Mouse (Mus musculus): ENCODE data around the gene Snhg11. TPM values are rescaled to one million over a fixed set of nuclear protein-coding genes. Genes with fewer than 3 reads are reported as not detected.

Gene Snhg11
- 6.9 and 8.0 TPM in 2 replicates for polyA plus RNA-seq (2014; fragmentation: Nextera tagmentation; extraction: Ambion mirVana)

DNA sequence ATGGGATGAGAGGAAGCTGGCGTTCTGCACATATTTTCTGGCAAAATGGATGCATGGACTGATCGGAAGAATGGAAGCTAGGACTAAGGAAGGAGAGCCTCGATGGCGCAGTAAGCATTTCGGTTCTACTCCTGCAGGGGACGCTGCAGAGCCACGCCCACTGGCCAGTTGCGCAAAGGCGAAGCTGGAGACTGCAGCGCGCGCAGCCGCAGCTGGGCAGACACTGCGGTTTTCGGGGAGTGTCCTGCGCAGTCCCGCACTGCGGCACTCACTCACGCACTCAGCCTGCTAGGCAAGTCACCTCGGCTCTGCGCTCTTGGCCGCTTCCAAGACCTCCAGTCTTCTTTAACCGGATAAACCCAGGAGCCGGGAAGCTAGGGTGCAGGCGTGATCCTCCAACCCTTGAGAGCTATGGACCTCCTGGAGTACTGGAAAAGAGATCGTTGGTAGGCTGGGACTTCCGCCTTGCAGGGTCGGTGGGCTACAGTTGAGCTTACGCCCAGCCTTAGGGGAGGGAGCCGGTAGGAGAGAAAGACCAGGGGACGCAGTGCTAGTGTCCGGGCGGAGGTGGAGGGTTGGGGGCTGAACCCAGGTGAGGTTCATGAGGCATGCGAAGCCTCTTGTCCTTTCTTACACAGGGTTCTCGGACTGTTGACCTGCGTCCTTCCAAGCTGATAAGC, at the start of gene Snhg11:
Gene Snhg11, plus strand, starts transcription at position 196 of the 680 bp plus-strand sequence.
- Histone ChIP-seq H3K4me2 (ENCODE audit: low read depth, low read length) (peak within 1 kb of the TSS; percentile 56), H3K4me3 (ENCODE audit: low read depth, low read length) (peak within 1 kb of the TSS; percentile 35), H3K36me3 (replicated peaks; ENCODE audit: control insufficient read depth, insufficient read depth, low read depth, low read length) (no peaks in the 10 kb centered on the region), H3K27me3 (ENCODE audit: control insufficient read depth, insufficient read depth, low read length) (peaks cover 5% of the 10 kb centered on the region; the same call in 1 of the 2 replicates), H3K27ac (replicated peaks; ENCODE audit: low read depth, low read length) (no peak within 1 kb of the TSS), H3K4me1 (ENCODE audit: control insufficient read depth, insufficient read depth, low read length) (no peaks in the 10 kb centered on the region), H3K9me3 (replicated peaks; ENCODE audit: control insufficient read depth, low read length) (no peaks in the 10 kb centered on the region), H3K9ac (replicated peaks; ENCODE audit: low read length) (peak within 1 kb of the TSS; percentile 43)
- DNase-seq (ENCODE audit: low spot score) (peak; percentile 75), ATAC-seq (replicated peaks; ENCODE audit: insufficient number of reproducible peaks, low FRiP score, low TSS enrichment, low read depth) (peak; percentile 57; the same call in 1 of the 2 replicates)
- WGBS, result 1% methylated on average over 36 of the region's 36 CpGs

DNA sequence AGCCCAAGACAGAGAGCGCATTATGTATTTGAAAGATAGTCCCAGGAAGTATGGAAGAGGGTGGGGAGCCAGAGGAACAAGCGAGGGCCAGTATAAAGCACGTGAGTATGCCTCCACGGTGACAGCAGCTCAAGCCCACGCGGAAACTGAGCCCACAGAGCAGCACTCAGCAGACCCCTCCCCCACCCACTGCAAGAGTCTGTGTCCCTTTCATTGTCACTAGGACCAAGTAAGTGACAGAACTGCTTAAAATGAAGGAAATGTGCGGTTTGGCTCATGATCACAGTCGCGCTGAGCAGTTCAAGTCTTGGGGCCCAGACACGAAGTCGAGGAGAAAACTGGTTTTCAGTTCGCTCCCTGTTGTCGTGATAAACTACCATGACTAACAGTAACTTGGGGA, 41.1 kb upstream of the Snhg11 start:
- Histone ChIP-seq H3K27me3 (ENCODE audit: control insufficient read depth, insufficient read depth, low read length) (no peaks in the 10 kb centered on the region), H3K36me3 (replicated peaks; ENCODE audit: control insufficient read depth, insufficient read depth, low read depth, low read length) (no peaks in the 10 kb centered on the region), H3K9ac (replicated peaks; ENCODE audit: low read length) (no peak overlapping the region), H3K27ac (replicated peaks; ENCODE audit: low read depth, low read length) (no peak overlapping the region), H3K4me1 (ENCODE audit: control insufficient read depth, insufficient read depth, low read length) (no peaks in the 10 kb centered on the region), H3K9me3 (replicated peaks; ENCODE audit: control insufficient read depth, low read length) (no peaks in the 10 kb centered on the region), H3K4me3 (ENCODE audit: low read depth, low read length) (no peak overlapping the region), H3K4me2 (ENCODE audit: low read depth, low read length) (no peak overlapping the region)
- no peak for ATAC-seq (replicated peaks; ENCODE audit: insufficient number of reproducible peaks, low FRiP score, low TSS enrichment, low read depth)
- 88% methylated on average over 13 of the region's 13 CpGs for WGBS
- DNase-seq (ENCODE audit: low spot score), result no peak

DNA sequence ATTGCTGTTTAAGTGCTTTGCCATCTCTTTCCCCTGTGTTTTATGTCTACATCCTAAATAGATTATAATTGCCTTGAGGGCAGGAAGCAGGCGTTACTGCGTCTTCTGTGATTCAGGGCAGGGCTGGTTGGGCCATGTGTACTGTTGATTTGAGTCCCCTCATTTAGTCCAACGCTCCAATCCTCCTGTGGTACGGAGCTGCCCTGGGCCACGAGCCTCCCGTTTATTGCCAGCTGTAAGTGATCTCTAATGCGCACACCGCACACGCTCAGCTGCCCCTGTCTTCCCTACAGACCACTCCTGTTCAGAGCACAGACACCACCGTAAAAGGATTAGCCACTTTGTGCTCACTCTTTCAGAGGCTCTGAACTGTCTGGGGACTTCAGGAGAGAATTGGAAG, 37.7 kb upstream of the Snhg11 start:
- no peaks in the 10 kb centered on the region for H3K9me3 ChIP-seq (replicated peaks; ENCODE audit: control insufficient read depth, low read length)
- WGBS, result 66% methylated on average over 10 of the region's 10 CpGs
- H3K4me2 ChIP-seq (ENCODE audit: low read depth, low read length), result no peak overlapping the region
- no peak overlapping the region for H3K27ac ChIP-seq (replicated peaks; ENCODE audit: low read depth, low read length)
- H3K4me1 ChIP-seq (ENCODE audit: control insufficient read depth, insufficient read depth, low read length), result no peaks in the 10 kb centered on the region
- ATAC-seq (replicated peaks; ENCODE audit: insufficient number of reproducible peaks, low FRiP score, low TSS enrichment, low read depth), result no peak
- no peaks in the 10 kb centered on the region for H3K36me3 ChIP-seq (replicated peaks; ENCODE audit: control insufficient read depth, insufficient read depth, low read depth, low read length)
- no peak for DNase-seq (ENCODE audit: low spot score)
- no peaks in the 10 kb centered on the region for H3K27me3 ChIP-seq (ENCODE audit: control insufficient read depth, insufficient read depth, low read length)
- no peak overlapping the region for H3K4me3 ChIP-seq (ENCODE audit: low read depth, low read length)
- no peak overlapping the region for H3K9ac ChIP-seq (replicated peaks; ENCODE audit: low read length)

DNA sequence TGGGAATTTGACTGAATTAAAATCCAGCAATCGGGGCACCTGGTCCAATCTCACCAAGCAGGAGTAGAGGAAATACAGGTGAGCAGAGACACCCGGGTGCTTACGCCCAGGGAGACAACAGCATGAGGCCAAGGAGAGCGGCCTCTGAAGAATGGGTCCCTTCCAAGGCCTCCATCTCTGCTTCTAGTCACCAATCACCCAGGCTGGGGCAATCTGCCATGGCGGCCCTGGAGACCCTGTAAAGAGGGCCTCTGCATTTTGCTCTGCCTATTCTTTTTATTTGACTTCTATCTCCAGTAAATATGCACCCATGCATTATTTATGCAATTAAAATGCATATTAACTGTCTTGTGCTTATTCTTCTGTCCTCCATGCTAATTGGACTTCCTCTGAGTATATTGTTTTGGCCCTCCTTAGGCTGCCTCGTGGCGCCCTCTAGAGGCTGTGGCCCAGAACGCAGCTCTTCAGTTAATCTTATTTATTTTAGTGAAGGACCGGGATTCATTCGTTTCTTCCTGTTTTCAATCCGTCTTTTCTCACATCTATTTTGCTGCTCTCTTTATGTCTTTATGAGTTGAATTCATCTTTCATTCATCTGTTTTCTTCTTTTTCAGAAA, 35.4 kb upstream of the Snhg11 start:
- WGBS, result 40% methylated on average over 11 of the region's 11 CpGs

DNA sequence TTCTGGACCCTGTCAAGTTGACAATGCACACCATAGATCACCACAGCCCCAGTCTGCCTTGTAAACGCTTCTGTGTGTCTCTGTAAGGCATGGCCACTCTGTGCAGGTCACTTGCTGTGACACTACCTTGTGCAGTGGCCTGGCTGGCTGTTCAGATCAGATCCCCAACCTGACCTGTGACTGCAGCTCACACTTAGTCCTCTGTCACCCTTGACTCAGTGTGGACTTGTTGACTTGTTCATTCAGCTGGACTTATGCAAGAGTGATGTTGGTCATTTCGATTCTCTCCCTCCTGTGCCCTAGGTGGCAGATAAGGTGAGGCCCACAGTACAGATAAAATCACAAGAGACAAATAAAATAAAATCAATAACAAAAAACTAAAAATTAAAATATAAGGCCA, 34.1 kb upstream of the Snhg11 start:
- H3K4me2 ChIP-seq (ENCODE audit: low read depth, low read length), result no peak overlapping the region
- H3K4me3 ChIP-seq (ENCODE audit: low read depth, low read length), result no peak overlapping the region
- WGBS, result 74% methylated on average over 2 of the region's 2 CpGs
- DNase-seq (ENCODE audit: low spot score), result no peak
- no peaks in the 10 kb centered on the region for H3K36me3 ChIP-seq (replicated peaks; ENCODE audit: control insufficient read depth, insufficient read depth, low read depth, low read length)
- no peak overlapping the region for H3K27ac ChIP-seq (replicated peaks; ENCODE audit: low read depth, low read length)
- no peaks in the 10 kb centered on the region for H3K27me3 ChIP-seq (ENCODE audit: control insufficient read depth, insufficient read depth, low read length)
- no peak overlapping the region for H3K9ac ChIP-seq (replicated peaks; ENCODE audit: low read length)
- no peaks in the 10 kb centered on the region for H3K4me1 ChIP-seq (ENCODE audit: control insufficient read depth, insufficient read depth, low read length)
- H3K9me3 ChIP-seq (replicated peaks; ENCODE audit: control insufficient read depth, low read length), result no peaks in the 10 kb centered on the region
- ATAC-seq (replicated peaks; ENCODE audit: insufficient number of reproducible peaks, low FRiP score, low TSS enrichment, low read depth), result no peak

More for the DNA sequence above, 35.4 kb upstream of the Snhg11 start:
- H3K27me3 ChIP-seq (ENCODE audit: control insufficient read depth, insufficient read depth, low read length), result no peaks in the 10 kb centered on the region
- H3K4me1 ChIP-seq (ENCODE audit: control insufficient read depth, insufficient read depth, low read length), result no peaks in the 10 kb centered on the region
- H3K9me3 ChIP-seq (replicated peaks; ENCODE audit: control insufficient read depth, low read length), result no peaks in the 10 kb centered on the region
- no peaks in the 10 kb centered on the region for H3K36me3 ChIP-seq (replicated peaks; ENCODE audit: control insufficient read depth, insufficient read depth, low read depth, low read length)
- ATAC-seq (replicated peaks; ENCODE audit: insufficient number of reproducible peaks, low FRiP score, low TSS enrichment, low read depth) (no peak), DNase-seq (ENCODE audit: low spot score) (peak; percentile 75)
- H3K9ac ChIP-seq (replicated peaks; ENCODE audit: low read length), result no peak overlapping the region
- H3K27ac ChIP-seq (replicated peaks; ENCODE audit: low read depth, low read length), result no peak overlapping the region
- no peak overlapping the region for H3K4me3 ChIP-seq (ENCODE audit: low read depth, low read length)
- no peak overlapping the region for H3K4me2 ChIP-seq (ENCODE audit: low read depth, low read length)

DNA sequence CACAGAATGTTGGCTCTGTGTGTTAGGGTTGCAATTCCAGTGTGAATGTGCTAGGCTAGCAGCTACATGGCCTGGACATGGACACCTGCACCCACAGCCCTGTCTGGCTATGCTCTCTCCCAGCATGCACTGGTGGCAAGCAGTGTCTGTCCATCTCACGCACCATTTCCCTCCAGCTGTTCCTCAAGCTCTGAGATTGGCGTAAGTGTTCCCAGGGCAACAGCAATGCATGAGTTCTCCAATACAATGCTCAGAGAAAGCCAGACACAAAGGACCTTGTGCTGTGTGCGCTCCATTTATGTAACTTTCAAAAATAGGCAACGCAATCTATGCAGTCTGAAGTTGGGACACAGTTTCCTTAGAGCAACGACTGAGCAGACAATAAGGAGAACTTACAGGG, 31.9 kb upstream of the Snhg11 start:
- Histone ChIP-seq H3K4me3 (ENCODE audit: low read depth, low read length) (no peak overlapping the region), H3K4me2 (ENCODE audit: low read depth, low read length) (no peak overlapping the region), H3K4me1 (ENCODE audit: control insufficient read depth, insufficient read depth, low read length) (no peaks in the 10 kb centered on the region), H3K9ac (replicated peaks; ENCODE audit: low read length) (no peak overlapping the region), H3K36me3 (replicated peaks; ENCODE audit: control insufficient read depth, insufficient read depth, low read depth, low read length) (no peaks in the 10 kb centered on the region), H3K27me3 (ENCODE audit: control insufficient read depth, insufficient read depth, low read length) (no peaks in the 10 kb centered on the region), H3K9me3 (replicated peaks; ENCODE audit: control insufficient read depth, low read length) (no peaks in the 10 kb centered on the region), H3K27ac (replicated peaks; ENCODE audit: low read depth, low read length) (no peak overlapping the region)
- 67% methylated on average over 5 of the region's 5 CpGs for WGBS
- ATAC-seq (replicated peaks; ENCODE audit: insufficient number of reproducible peaks, low FRiP score, low TSS enrichment, low read depth) (peak; percentile 64; the same call in 1 of the 2 replicates), DNase-seq (ENCODE audit: low spot score) (no peak)

DNA sequence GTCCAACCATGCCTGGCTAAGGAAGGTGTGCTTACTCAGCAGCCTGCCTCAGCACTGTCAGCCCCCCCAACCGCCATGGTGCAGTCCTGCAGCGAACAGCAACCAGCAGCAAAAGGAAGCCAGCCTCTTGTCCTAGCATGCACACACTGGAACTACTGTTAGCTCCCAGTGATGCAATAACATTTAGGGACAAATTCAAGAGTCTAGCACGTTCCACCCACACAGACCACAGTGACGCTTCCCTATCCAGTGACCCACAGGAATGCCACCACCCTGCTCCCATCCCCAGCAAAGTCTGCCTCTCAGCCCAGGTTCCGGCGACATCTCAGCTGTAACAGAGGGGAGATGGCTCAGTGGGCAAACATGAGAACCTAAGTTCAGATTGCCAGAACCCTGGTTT, 29.0 kb upstream of the Snhg11 start:
- Histone ChIP-seq H3K4me3 (ENCODE audit: low read depth, low read length) (no peak overlapping the region), H3K27me3 (ENCODE audit: control insufficient read depth, insufficient read depth, low read length) (no peaks in the 10 kb centered on the region), H3K4me1 (ENCODE audit: control insufficient read depth, insufficient read depth, low read length) (no peaks in the 10 kb centered on the region), H3K4me2 (ENCODE audit: low read depth, low read length) (no peak overlapping the region), H3K9me3 (replicated peaks; ENCODE audit: control insufficient read depth, low read length) (no peaks in the 10 kb centered on the region), H3K9ac (replicated peaks; ENCODE audit: low read length) (no peak overlapping the region), H3K36me3 (replicated peaks; ENCODE audit: control insufficient read depth, insufficient read depth, low read depth, low read length) (no peaks in the 10 kb centered on the region), H3K27ac (replicated peaks; ENCODE audit: low read depth, low read length) (no peak overlapping the region)
- WGBS, result 71% methylated on average over 6 of the region's 6 CpGs
- ATAC-seq (replicated peaks; ENCODE audit: insufficient number of reproducible peaks, low FRiP score, low TSS enrichment, low read depth) (no peak), DNase-seq (ENCODE audit: low spot score) (no peak)

DNA sequence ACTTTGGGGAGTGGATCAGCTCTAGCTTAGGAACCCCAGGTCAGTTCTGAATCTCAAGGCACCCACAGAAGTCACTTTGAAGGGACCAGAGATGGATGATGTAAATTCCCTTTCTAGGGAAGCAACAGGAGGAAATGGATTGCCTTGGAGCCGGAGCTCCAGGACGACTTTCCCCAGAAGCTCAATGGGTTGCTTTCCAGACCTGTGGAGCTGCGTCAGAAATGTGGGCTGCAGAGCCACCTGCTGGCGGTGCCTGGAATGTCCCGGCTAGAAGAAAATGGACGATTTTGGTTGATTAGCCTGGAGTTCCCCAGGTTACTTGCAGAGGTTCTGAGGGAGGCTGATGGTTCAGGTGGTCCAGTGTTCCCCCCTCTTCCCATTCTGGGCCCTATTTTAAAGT, 27.6 kb upstream of the Snhg11 start:
- ATAC-seq (replicated peaks; ENCODE audit: insufficient number of reproducible peaks, low FRiP score, low TSS enrichment, low read depth), result no peak
- no peak overlapping the region for H3K9ac ChIP-seq (replicated peaks; ENCODE audit: low read length)
- WGBS, result 4% methylated on average over 6 of the region's 6 CpGs

More for the DNA sequence above, 27.6 kb upstream of the Snhg11 start:
- Histone ChIP-seq H3K27me3 (ENCODE audit: control insufficient read depth, insufficient read depth, low read length) (no peaks in the 10 kb centered on the region), H3K9me3 (replicated peaks; ENCODE audit: control insufficient read depth, low read length) (no peaks in the 10 kb centered on the region), H3K4me1 (ENCODE audit: control insufficient read depth, insufficient read depth, low read length) (no peaks in the 10 kb centered on the region), H3K27ac (replicated peaks; ENCODE audit: low read depth, low read length) (no peak overlapping the region), H3K36me3 (replicated peaks; ENCODE audit: control insufficient read depth, insufficient read depth, low read depth, low read length) (no peaks in the 10 kb centered on the region; the same call in 1 of the 2 replicates), H3K4me3 (ENCODE audit: low read depth, low read length) (no peak overlapping the region), H3K4me2 (ENCODE audit: low read depth, low read length) (no peak overlapping the region)
- peak; percentile 78 for DNase-seq (ENCODE audit: low spot score)
